Mouse (Mus musculus) liver, embryonic 11.5 days (tissue): ENCODE data around the gene Ltbr. TPM values are rescaled to one million over a fixed set of nuclear protein-coding genes. Genes with fewer than 3 reads are reported as not detected.

Experiments used
- ATAC-seq: fragments of 200-750 bp; cut with Nextera tagmentation; replicated peaks from 2 replicates; pipeline ENCODE4 v1.8.0; 2017; ENCODE audit warnings: moderate number of reproducible peaks, mild to moderate bottlenecking, moderate TSS enrichment, moderate library complexity; ENCODE audit not compliant: low FRiP score
- DNase-seq: peaks from one replicate; pipeline ENCODE4 v3.0.0-alpha.2; 2017; ENCODE audit warnings: low spot score
- H3K27ac ChIP-seq: fragments of 300-500 bp; sonication (generic); 2 replicates; pipeline ENCODE4 v1.5.1; 2014; ENCODE audit warnings: mild to moderate bottlenecking, low read depth, low read length, control low read depth
- H3K27me3 ChIP-seq: fragments of 300-500 bp; sonication (generic); replicated peaks from 2 replicates; pipeline ENCODE4 v1.6.1; 2014; ENCODE audit warnings: low read length, mixed read lengths; ENCODE audit not compliant: control insufficient read depth, insufficient read depth
- H3K36me3 ChIP-seq: fragments of 300-500 bp; sonication (generic); 2 replicates; pipeline ENCODE4 v1.6.1; 2014; ENCODE audit warnings: mild to moderate bottlenecking, low read length, moderate library complexity, mixed read lengths; ENCODE audit not compliant: control insufficient read depth, insufficient read depth
- H3K4me1 ChIP-seq: fragments of 300-500 bp; sonication (generic); replicated peaks from 2 replicates; pipeline ENCODE4 v1.6.1; 2014; ENCODE audit warnings: low read length, mixed read lengths; ENCODE audit not compliant: control insufficient read depth, insufficient read depth
- H3K4me2 ChIP-seq: fragments of 300-500 bp; sonication (generic); 2 replicates; pipeline ENCODE4 v1.6.1; 2014; ENCODE audit warnings: mild to moderate bottlenecking, control low read depth, moderate library complexity
- H3K4me3 ChIP-seq: fragments of 300-500 bp; sonication (generic); 2 replicates; pipeline ENCODE4 v1.5.1; 2014; ENCODE audit warnings: low read depth, low read length, control low read depth
- H3K9ac ChIP-seq: fragments of 300-500 bp; sonication (generic); 2 replicates; pipeline ENCODE4 v1.6.1; 2014; ENCODE audit warnings: low read depth, low read length, control low read depth
- H3K9me3 ChIP-seq: fragments of 300-500 bp; sonication (generic); 2 replicates; pipeline ENCODE4 v1.6.1; 2016; ENCODE audit warnings: low read length, inconsistent platforms, mixed read lengths; ENCODE audit not compliant: control insufficient read depth
- WGBS: fragments of 180-500 bp; shearing (Covaris S2); extraction: QIAGEN DNeasy Blood & Tissue Kit; methylation state at CpG from one replicate; pipeline ENCODE4 v1.1.7; 2014; 5-methylcytosine and 5-hydroxymethylcytosine counted together
- polyA plus RNA-seq: library from polyadenylated mRNA; unstranded; fragments of >200 nt; fragmentation: Nextera tagmentation; extraction: Ambion mirVana; gene quantifications from 2 replicates; pipeline ENCODE4 v1.2.1, GENCODE M21; 2014

The Ltbr gene
- polyA plus RNA-seq, 1 experiment from 2014 or later, result 34.7 TPM

DNA sequence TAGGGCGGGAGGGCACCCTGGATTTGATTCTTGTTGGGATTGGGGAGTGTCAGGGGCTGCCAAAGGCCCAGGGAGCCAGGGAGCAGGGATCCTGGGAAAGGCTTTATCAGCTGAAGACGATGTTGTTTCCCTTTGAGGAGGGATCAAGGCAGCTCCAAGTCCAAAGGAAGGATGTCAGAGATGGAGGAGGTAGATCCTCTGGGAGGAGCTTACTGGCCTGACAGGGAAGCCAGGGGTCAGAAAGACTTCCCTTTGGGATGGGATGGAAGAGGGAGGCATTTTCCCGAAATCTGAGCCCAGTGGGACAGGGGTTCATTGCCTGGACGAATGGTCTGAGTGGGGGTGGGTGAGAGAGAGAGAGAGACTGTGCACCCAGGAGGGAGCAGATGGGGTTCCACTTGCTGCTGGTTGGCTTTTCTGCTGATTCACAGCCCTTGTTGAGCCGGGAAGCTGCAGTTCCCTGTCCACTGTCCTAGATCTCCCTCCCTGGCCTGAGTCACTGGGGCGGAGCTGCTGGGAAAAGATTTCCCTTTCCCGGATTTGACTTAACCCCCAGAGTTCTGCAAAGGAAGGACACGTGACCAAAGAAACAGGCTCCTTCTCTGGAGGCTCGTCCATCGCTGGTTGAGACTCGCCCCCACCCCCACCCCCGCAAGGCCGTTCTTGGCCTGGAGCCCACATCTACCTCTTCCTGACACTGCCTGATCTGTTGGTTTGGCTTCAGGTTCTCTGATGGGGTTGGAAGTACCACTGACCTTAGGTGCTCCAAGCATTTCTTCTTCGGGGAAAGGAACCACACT lies 40.9 kb upstream of the Ltbr start:
- peak overlapping the region; percentile 45; the same call in 1 of the 2 replicates for H3K27ac ChIP-seq
- ATAC-seq (peak; percentile 15), DNase-seq (no peak)
- peak overlapping the region; percentile 52 for H3K4me2 ChIP-seq
- peaks cover 11% of the 10 kb centered on the region; the same call in 1 of the 2 replicates for H3K36me3 ChIP-seq
- H3K9ac ChIP-seq, result no peak overlapping the region
- H3K9me3 ChIP-seq, result no peaks in the 10 kb centered on the region
- peak overlapping the region; percentile 14; the same call in 1 of the 2 replicates for H3K4me3 ChIP-seq
- peaks cover 55% of the 10 kb centered on the region for H3K4me1 ChIP-seq
- H3K27me3 ChIP-seq, result no peaks in the 10 kb centered on the region
- WGBS, result 10% methylated on average over 14 of the region's 14 CpGs

DNA sequence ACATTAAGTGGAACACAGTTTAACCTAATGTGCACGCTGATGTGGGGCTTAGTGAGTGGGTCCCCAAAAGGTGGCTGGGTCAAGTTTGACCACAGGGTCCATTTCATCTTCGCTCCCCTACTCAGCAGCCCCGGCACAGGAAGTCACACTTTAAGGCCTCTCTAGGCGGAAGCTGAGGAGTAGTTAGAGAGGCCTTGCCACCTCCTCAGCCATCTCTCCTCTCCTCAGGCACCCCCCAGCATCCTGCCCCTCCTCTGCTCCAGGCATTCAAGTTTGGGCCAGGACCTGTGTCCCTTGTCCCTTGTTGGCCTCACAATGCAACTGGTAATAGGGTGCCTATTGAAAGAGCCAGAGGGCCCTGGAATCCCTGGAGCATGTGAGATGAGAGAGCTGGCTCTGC lies 40.0 kb upstream of the Ltbr start:
- no peak overlapping the region for H3K27ac ChIP-seq
- peaks cover 61% of the 10 kb centered on the region for H3K4me1 ChIP-seq
- H3K36me3 ChIP-seq, result peaks cover 11% of the 10 kb centered on the region; the same call in 1 of the 2 replicates
- DNase-seq, result no peak
- no peak overlapping the region for H3K9ac ChIP-seq
- no peaks in the 10 kb centered on the region for H3K9me3 ChIP-seq
- no peak for ATAC-seq
- WGBS, result 50% methylated on average over 4 of the region's 4 CpGs
- H3K4me3 ChIP-seq, result no peak overlapping the region
- no peaks in the 10 kb centered on the region for H3K27me3 ChIP-seq
- peak overlapping the region; percentile 52 for H3K4me2 ChIP-seq

DNA sequence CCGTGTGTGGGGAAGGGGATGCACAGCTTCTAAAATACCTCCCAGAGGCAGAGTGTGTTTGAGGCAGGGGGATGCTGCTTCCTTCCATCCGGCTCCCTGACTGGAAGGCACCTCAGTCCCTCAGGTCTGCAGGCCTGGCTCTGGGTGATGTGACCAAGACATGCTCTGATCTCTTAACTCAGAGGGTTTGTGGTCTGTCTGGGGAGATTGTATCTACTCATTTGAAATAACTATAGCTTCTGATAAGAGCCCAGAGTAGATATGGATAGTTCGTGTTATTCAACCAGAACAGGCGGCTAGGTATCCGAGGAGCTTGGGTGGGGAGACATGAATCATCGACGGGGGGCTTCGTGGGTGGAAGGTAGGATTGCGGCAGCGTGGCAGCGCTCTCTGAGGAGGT lies 39.5 kb upstream of the Ltbr start:
- WGBS, result 43% methylated on average over 11 of the region's 11 CpGs
- Histone ChIP-seq H3K27me3 (no peaks in the 10 kb centered on the region), H3K4me1 (peaks cover 64% of the 10 kb centered on the region), H3K27ac (no peak overlapping the region), H3K4me3 (no peak overlapping the region), H3K9me3 (no peaks in the 10 kb centered on the region), H3K4me2 (peak overlapping the region; percentile 52), H3K36me3 (peaks cover 7% of the 10 kb centered on the region; the same call in 1 of the 2 replicates), H3K9ac (no peak overlapping the region)
- DNase-seq, result no peak
- ATAC-seq, result no peak

DNA sequence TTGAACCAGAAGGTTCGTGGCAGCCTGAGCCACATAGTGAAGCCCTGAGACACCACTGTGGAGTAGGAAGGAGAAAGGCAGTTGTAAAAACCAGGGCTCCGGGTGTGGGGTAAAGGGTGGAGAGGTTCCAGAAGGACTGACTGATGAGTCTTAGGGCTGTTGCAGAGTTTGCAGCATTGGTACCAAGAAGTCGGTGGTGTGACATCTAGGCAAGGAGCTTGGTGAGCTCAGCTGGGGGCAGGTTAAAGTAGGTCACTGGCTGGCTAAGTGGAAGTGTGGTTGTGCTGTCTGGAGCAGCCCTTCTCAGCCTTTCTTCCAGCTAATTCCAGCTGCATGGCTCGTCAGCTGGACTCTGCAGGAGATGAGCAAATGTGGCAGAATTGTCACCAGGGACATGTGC lies 39.1 kb upstream of the Ltbr start:
- Histone ChIP-seq H3K27me3 (no peaks in the 10 kb centered on the region), H3K4me3 (no peak overlapping the region), H3K36me3 (peaks cover 6% of the 10 kb centered on the region; the same call in 1 of the 2 replicates), H3K4me1 (peaks cover 64% of the 10 kb centered on the region), H3K9me3 (no peaks in the 10 kb centered on the region), H3K27ac (no peak overlapping the region), H3K4me2 (peak overlapping the region; percentile 30), H3K9ac (no peak overlapping the region)
- DNase-seq (no peak), ATAC-seq (no peak)
- 49% methylated on average over 4 of the region's 4 CpGs for WGBS

DNA sequence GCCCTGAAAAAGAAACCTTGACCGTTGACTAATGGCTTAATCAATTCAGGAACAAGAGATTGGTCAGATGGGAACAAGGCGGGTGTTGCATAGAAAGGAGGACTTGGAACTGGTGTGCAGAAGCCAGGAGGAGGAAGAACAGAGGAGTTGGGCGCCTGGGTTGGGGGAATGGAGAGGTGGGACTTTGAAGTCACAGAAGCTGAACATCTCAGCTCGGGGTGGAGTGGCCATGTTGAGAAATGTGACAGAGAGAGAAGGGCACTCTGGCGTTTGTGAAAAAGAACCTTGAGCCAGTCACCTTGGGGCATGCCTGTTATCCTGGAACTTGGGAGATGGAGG lies 38.3 kb upstream of the Ltbr start:
- Histone ChIP-seq H3K27ac (no peak overlapping the region), H3K9ac (no peak overlapping the region), H3K4me3 (no peak overlapping the region), H3K36me3 (no peaks in the 10 kb centered on the region), H3K4me1 (peaks cover 64% of the 10 kb centered on the region), H3K4me2 (peak overlapping the region; percentile 87), H3K9me3 (no peaks in the 10 kb centered on the region), H3K27me3 (no peaks in the 10 kb centered on the region)
- no peak for ATAC-seq
- DNase-seq, result no peak
- WGBS, result 51% methylated on average over 5 of the region's 5 CpGs

DNA sequence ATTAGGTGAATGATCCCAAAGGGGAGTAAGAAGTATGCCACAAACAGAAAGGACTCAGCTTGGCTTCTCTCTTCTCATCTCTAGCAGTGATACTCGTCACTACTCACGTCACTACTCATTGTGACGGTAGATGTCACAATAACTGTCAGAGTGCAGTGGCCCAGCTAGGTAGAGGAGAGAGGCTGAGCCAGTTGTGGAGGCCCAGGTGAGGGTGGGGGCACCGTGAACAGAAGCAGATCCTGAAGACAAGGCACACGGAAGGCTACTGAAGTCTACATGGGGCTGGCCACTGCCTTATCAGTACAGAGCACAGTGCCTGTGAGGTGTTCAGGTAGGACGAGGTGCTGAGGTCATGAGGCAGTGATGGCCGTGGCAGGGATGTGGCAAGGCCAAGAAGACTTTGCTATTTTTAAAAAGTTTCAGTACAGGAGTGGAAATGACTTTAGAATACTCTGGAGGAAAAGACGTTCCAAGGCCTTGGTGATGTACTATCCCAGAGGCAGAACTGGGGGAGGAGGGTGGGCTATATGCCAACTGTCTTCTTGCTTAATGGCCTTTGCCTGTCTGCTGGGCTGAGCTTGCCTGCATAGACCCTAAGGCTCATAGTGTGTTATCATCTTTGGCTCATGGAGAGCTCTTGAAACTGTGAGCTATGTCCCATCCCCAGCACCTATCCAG lies 37.8 kb upstream of the Ltbr start:
- 39% methylated on average over 8 of the region's 8 CpGs for WGBS
- DNase-seq (no peak), ATAC-seq (no peak)
- Histone ChIP-seq H3K9ac (no peak overlapping the region), H3K9me3 (no peaks in the 10 kb centered on the region), H3K36me3 (no peaks in the 10 kb centered on the region), H3K27me3 (no peaks in the 10 kb centered on the region), H3K4me3 (0 out of 2 replicates have a peak overlapping the region, but pooled peaks have one; percentile 20), H3K27ac (no peak overlapping the region), H3K4me1 (peaks cover 64% of the 10 kb centered on the region), H3K4me2 (peak overlapping the region; percentile 87)

DNA sequence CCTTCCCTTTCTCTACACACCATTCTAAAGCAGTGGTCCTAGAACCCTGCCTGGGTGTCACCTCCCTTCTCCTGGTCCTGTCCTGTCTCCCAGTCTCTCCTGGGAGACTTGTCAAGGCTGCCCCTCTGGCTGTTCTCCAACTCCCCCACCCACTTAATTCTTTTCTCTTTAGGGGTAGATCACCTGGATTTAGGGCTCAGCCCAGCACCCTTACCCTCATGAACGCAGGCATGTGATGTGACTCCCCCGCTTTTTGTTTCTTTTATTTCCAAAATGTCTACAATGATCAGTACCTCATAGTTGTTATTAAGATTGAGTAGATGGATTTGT lies 37.3 kb upstream of the Ltbr start:
- WGBS, result 82% methylated on average over 2 of the region's 2 CpGs
- Histone ChIP-seq H3K4me2 (peak overlapping the region; percentile 87), H3K9ac (no peak overlapping the region; the same call in 1 of the 2 replicates), H3K4me3 (peak overlapping the region; percentile 66), H3K27ac (no peak overlapping the region), H3K4me1 (peaks cover 62% of the 10 kb centered on the region), H3K9me3 (no peaks in the 10 kb centered on the region), H3K27me3 (no peaks in the 10 kb centered on the region), H3K36me3 (no peaks in the 10 kb centered on the region)
- ATAC-seq (no peak), DNase-seq (no peak)

DNA sequence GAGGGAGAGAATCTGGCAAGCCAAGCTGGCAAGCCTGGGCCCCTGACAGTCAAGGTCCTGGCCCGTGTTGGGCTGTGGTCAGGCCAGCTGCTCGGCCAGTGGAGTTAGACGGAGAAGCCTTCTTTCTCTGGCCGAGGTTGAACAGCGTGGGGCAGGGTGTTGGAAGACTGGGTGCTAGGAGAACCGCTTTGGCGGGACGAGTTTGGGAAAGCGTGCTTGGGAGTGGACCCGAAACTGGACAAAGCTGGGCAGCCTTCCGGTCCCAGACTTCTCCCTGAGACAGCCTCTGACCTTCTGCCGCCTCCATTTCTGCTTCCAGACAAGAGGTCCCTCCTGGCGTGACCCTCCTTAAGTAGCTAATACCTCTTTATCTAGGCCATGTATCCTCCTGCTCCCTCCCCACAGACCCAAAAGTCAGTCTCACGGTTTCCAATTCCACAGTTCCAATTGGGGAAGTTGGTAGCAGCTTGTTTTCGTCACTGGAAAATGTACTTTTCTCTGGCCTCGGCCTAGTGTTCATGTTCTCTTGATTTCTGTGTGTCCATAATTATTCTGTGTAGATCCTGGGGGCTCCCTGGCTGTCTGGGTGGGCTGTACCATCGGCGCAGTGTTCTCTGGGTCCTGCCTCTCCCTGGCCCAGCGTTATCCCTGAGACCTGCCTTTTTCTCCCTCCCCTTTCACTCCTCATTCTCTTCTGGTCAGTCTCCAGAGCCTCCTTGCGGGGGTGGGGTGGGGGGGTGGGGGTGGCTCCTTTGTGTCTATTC lies 36.7 kb upstream of the Ltbr start:
- 6% methylated on average over 20 of the region's 20 CpGs for WGBS
- Histone ChIP-seq H3K4me3 (peak overlapping the region; percentile 66), H3K4me2 (peak overlapping the region; percentile 87), H3K9me3 (no peaks in the 10 kb centered on the region), H3K27me3 (no peaks in the 10 kb centered on the region), H3K36me3 (no peaks in the 10 kb centered on the region), H3K4me1 (peaks cover 57% of the 10 kb centered on the region), H3K9ac (peak overlapping the region; percentile 65), H3K27ac (peak overlapping the region; percentile 62)
- ATAC-seq (no peak), DNase-seq (no peak)
